Mouse (Mus musculus): ENCODE data around the gene 5730596B20Rik. TPM values are rescaled to one million over a fixed set of nuclear protein-coding genes. Genes with fewer than 3 reads are reported as not detected.
A peak's percentile ranks its signal among the peaks of the same experiment; 100 is the strongest.

The 5730596B20Rik gene
- polyA plus RNA-seq, 1 experiment from 2014 or later = 0.05 TPM

- 0 out of 2 replicates have a peak overlapping the region, but pooled peaks have one; percentile 34 for H3K4me2 ChIP-seq (ENCODE audit: low read depth, low read length)
- WGBS (ENCODE audit: insufficient replicate concordance) = 33% methylated on average over 7 of the region's 7 CpGs
- H3K27me3 ChIP-seq (ENCODE audit: control insufficient read depth, insufficient read depth, low read depth, low read length) = peaks cover 92% of the 10 kb centered on the region
- H3K9me3 ChIP-seq (replicated peaks; ENCODE audit: control insufficient read depth, low read length) = no peaks in the 10 kb centered on the region
- no peak overlapping the region for H3K4me3 ChIP-seq (ENCODE audit: low read depth, low read length)
- H3K9ac ChIP-seq (ENCODE audit: low read depth, low read length) = no peak overlapping the region
- H3K27ac ChIP-seq (ENCODE audit: low read length) = no peak overlapping the region
- no peak for ATAC-seq (ENCODE audit: low read depth)
- H3K4me1 ChIP-seq (ENCODE audit: control insufficient read depth, low read depth, low read length) = peaks cover 3% of the 10 kb centered on the region; the same call in 1 of the 2 replicates
- H3K36me3 ChIP-seq (ENCODE audit: control insufficient read depth, insufficient read depth) = no peaks in the 10 kb centered on the region
Measured at GRCm38 (mm10) chr6:52171938-52172337, 5.4 kb upstream of the 5730596B20Rik start.

GRCm38 (mm10) chr6:52172501-52172900 lies 4.8 kb upstream of the 5730596B20Rik start:
- H3K36me3 ChIP-seq (ENCODE audit: control insufficient read depth, insufficient read depth) = no peaks in the 10 kb centered on the region
- H3K9me3 ChIP-seq (replicated peaks; ENCODE audit: control insufficient read depth, low read length) = no peaks in the 10 kb centered on the region
- WGBS (ENCODE audit: insufficient replicate concordance) = 5% methylated on average over 35 of the region's 35 CpGs
- peaks cover 3% of the 10 kb centered on the region; the same call in 1 of the 2 replicates for H3K4me1 ChIP-seq (ENCODE audit: control insufficient read depth, low read depth, low read length)
- H3K27ac ChIP-seq (ENCODE audit: low read length) = no peak overlapping the region
- peak; percentile 50 for ATAC-seq (ENCODE audit: low read depth)
- H3K9ac ChIP-seq (ENCODE audit: low read depth, low read length) = no peak overlapping the region
- peak overlapping the region; percentile 34 for H3K4me2 ChIP-seq (ENCODE audit: low read depth, low read length)
- H3K27me3 ChIP-seq (ENCODE audit: control insufficient read depth, insufficient read depth, low read depth, low read length) = peaks cover 92% of the 10 kb centered on the region
- H3K4me3 ChIP-seq (ENCODE audit: low read depth, low read length) = peak overlapping the region; percentile 32

GRCm38 (mm10) chr6:52173648-52174047 lies 3.6 kb upstream of the 5730596B20Rik start:
- 14% methylated on average over 4 of the region's 4 CpGs for WGBS (ENCODE audit: insufficient replicate concordance)
- no peaks in the 10 kb centered on the region for H3K36me3 ChIP-seq (ENCODE audit: control insufficient read depth, insufficient read depth)
- H3K9ac ChIP-seq (ENCODE audit: low read depth, low read length) = no peak overlapping the region
- peaks cover 3% of the 10 kb centered on the region; the same call in 1 of the 2 replicates for H3K4me1 ChIP-seq (ENCODE audit: control insufficient read depth, low read depth, low read length)
- no peak for ATAC-seq (ENCODE audit: low read depth)
- no peak overlapping the region for H3K4me3 ChIP-seq (ENCODE audit: low read depth, low read length)
- no peak overlapping the region for H3K4me2 ChIP-seq (ENCODE audit: low read depth, low read length)
- no peaks in the 10 kb centered on the region for H3K9me3 ChIP-seq (replicated peaks; ENCODE audit: control insufficient read depth, low read length)
- no peak overlapping the region for H3K27ac ChIP-seq (ENCODE audit: low read length)
- H3K27me3 ChIP-seq (ENCODE audit: control insufficient read depth, insufficient read depth, low read depth, low read length) = peaks cover 92% of the 10 kb centered on the region

- WGBS (ENCODE audit: insufficient replicate concordance) = 6% methylated on average over 41 of the region's 41 CpGs
- H3K36me3 ChIP-seq (ENCODE audit: control insufficient read depth, insufficient read depth) = no peaks in the 10 kb centered on the region
- H3K4me2 ChIP-seq (ENCODE audit: low read depth, low read length) = no peak overlapping the region
- no peaks in the 10 kb centered on the region for H3K9me3 ChIP-seq (replicated peaks; ENCODE audit: control insufficient read depth, low read length)
- no peak overlapping the region for H3K9ac ChIP-seq (ENCODE audit: low read depth, low read length)
- H3K4me3 ChIP-seq (ENCODE audit: low read depth, low read length) = peak overlapping the region; percentile 33
- no peak for ATAC-seq (ENCODE audit: low read depth)
- H3K27ac ChIP-seq (ENCODE audit: low read length) = no peak overlapping the region; the same call in 1 of the 2 replicates
- peaks cover 94% of the 10 kb centered on the region for H3K27me3 ChIP-seq (ENCODE audit: control insufficient read depth, insufficient read depth, low read depth, low read length)
- H3K4me1 ChIP-seq (ENCODE audit: control insufficient read depth, low read depth, low read length) = peaks cover 3% of the 10 kb centered on the region; the same call in 1 of the 2 replicates
Measured at GRCm38 (mm10) chr6:52174968-52175751, 2.1 kb upstream of the 5730596B20Rik start.

- Histone ChIP-seq H3K36me3 (ENCODE audit: control insufficient read depth, insufficient read depth) (no peaks in the 10 kb centered on the region), H3K4me3 (ENCODE audit: low read depth, low read length) (peak overlapping the region; percentile 33), H3K9ac (ENCODE audit: low read depth, low read length) (no peak overlapping the region), H3K27ac (ENCODE audit: low read length) (no peak overlapping the region), H3K27me3 (ENCODE audit: control insufficient read depth, insufficient read depth, low read depth, low read length) (peaks cover 94% of the 10 kb centered on the region), H3K9me3 (replicated peaks; ENCODE audit: control insufficient read depth, low read length) (no peaks in the 10 kb centered on the region), H3K4me1 (ENCODE audit: control insufficient read depth, low read depth, low read length) (peaks cover 3% of the 10 kb centered on the region; the same call in 1 of the 2 replicates), H3K4me2 (ENCODE audit: low read depth, low read length) (no peak overlapping the region)
- WGBS (ENCODE audit: insufficient replicate concordance) = 1% methylated on average over 14 of the region's 35 CpGs
- ATAC-seq (ENCODE audit: low read depth) = no peak
Measured at GRCm38 (mm10) chr6:52175864-52176263, 1.4 kb upstream of the 5730596B20Rik start.

- Histone ChIP-seq H3K9me3 (replicated peaks; ENCODE audit: control insufficient read depth, low read length) (no peaks in the 10 kb centered on the region), H3K27ac (ENCODE audit: low read length) (no peak overlapping the region), H3K4me3 (ENCODE audit: low read depth, low read length) (no peak overlapping the region; the same call in 1 of the 2 replicates), H3K4me2 (ENCODE audit: low read depth, low read length) (no peak overlapping the region), H3K36me3 (ENCODE audit: control insufficient read depth, insufficient read depth) (no peaks in the 10 kb centered on the region), H3K27me3 (ENCODE audit: control insufficient read depth, insufficient read depth, low read depth, low read length) (peaks cover 94% of the 10 kb centered on the region), H3K4me1 (ENCODE audit: control insufficient read depth, low read depth, low read length) (peaks cover 3% of the 10 kb centered on the region; the same call in 1 of the 2 replicates), H3K9ac (ENCODE audit: low read depth, low read length) (no peak overlapping the region)
- WGBS (ENCODE audit: insufficient replicate concordance) = 6% methylated on average over 6 of the region's 6 CpGs
- no peak for ATAC-seq (ENCODE audit: low read depth)
Measured at GRCm38 (mm10) chr6:52176391-52176790, 907 bp upstream of the 5730596B20Rik start.

- H3K27me3 ChIP-seq (ENCODE audit: control insufficient read depth, insufficient read depth, low read depth, low read length) = peaks cover 83% of the 10 kb centered on the region
- H3K36me3 ChIP-seq (ENCODE audit: control insufficient read depth, insufficient read depth) = no peaks in the 10 kb centered on the region
- 10% methylated on average over 9 of the region's 9 CpGs for WGBS (ENCODE audit: insufficient replicate concordance)
- no peak for ATAC-seq (ENCODE audit: low read depth)
- no peak overlapping the region for H3K9ac ChIP-seq (ENCODE audit: low read depth, low read length)
- H3K27ac ChIP-seq (ENCODE audit: low read length) = no peak overlapping the region
- no peaks in the 10 kb centered on the region; the same call in 1 of the 2 replicates for H3K4me1 ChIP-seq (ENCODE audit: control insufficient read depth, low read depth, low read length)
- H3K9me3 ChIP-seq (replicated peaks; ENCODE audit: control insufficient read depth, low read length) = no peaks in the 10 kb centered on the region
- no peak overlapping the region for H3K4me3 ChIP-seq (ENCODE audit: low read depth, low read length)
- no peak overlapping the region for H3K4me2 ChIP-seq (ENCODE audit: low read depth, low read length)
Measured at GRCm38 (mm10) chr6:52177806-52178205, 508 bp downstream of the 5730596B20Rik start.

GRCm38 (mm10) chr6:52178918-52179665 lies 1.8 kb downstream of the 5730596B20Rik start:
- peak overlapping the region; percentile 14; the same call in 1 of the 2 replicates for H3K9ac ChIP-seq (ENCODE audit: low read depth, low read length)
- no peak overlapping the region for H3K27ac ChIP-seq (ENCODE audit: low read length)
- H3K4me2 ChIP-seq (ENCODE audit: low read depth, low read length) = no peak overlapping the region
- H3K36me3 ChIP-seq (ENCODE audit: control insufficient read depth, insufficient read depth) = no peaks in the 10 kb centered on the region
- WGBS (ENCODE audit: insufficient replicate concordance) = 27% methylated on average over 4 of the region's 4 CpGs
- peaks cover 3% of the 10 kb centered on the region; the same call in 1 of the 2 replicates for H3K4me1 ChIP-seq (ENCODE audit: control insufficient read depth, low read depth, low read length)
- H3K9me3 ChIP-seq (replicated peaks; ENCODE audit: control insufficient read depth, low read length) = no peaks in the 10 kb centered on the region
- no peak for ATAC-seq (ENCODE audit: low read depth)
- H3K27me3 ChIP-seq (ENCODE audit: control insufficient read depth, insufficient read depth, low read depth, low read length) = peaks cover 76% of the 10 kb centered on the region
- no peak overlapping the region for H3K4me3 ChIP-seq (ENCODE audit: low read depth, low read length)
